Mouse (Mus musculus) stomach, postnatal 0 days (tissue): ENCODE measurements at regions not wholly inside any gene's neighbourhood (a gene's known extent, or its start where the extent isn't known, plus 50 kb on each side); places are given as distances from the start of the nearest gene placed in this dataset.
A peak's percentile ranks its signal among the peaks of the same experiment; 100 is the strongest.

Experiments used
- ATAC-seq: fragments of 200-750 bp; cut with Nextera tagmentation; 2 replicates; pipeline ENCODE4 v1.8.0; 2017; ENCODE audit not compliant: low FRiP score, low TSS enrichment
- DNase-seq: peaks from one replicate; pipeline ENCODE4 v3.0.0-alpha.2; 2016; ENCODE audit warnings: low spot score
- H3K27ac ChIP-seq: fragments of 300-500 bp; sonication (generic); replicated peaks from 2 replicates; pipeline ENCODE4 v1.5.1; 2014; ENCODE audit warnings: mild to moderate bottlenecking, control low read depth
- H3K27me3 ChIP-seq: fragments of 300-500 bp; sonication (generic); 2 replicates; pipeline ENCODE4 v1.6.1; 2014; ENCODE audit warnings: low read length; ENCODE audit not compliant: control insufficient read depth, insufficient read depth
- H3K36me3 ChIP-seq: fragments of 300-500 bp; sonication (generic); 2 replicates; pipeline ENCODE4 v1.6.1; 2014; ENCODE audit warnings: low read length, mixed read lengths; ENCODE audit not compliant: control insufficient read depth, insufficient read depth
- H3K4me1 ChIP-seq: fragments of 300-500 bp; sonication (generic); replicated peaks from 2 replicates; pipeline ENCODE4 v1.6.1; 2014; ENCODE audit warnings: antibody characterized with exemption; ENCODE audit not compliant: control insufficient read depth, insufficient read depth
- H3K4me2 ChIP-seq: fragments of 300-500 bp; sonication (generic); replicated peaks from 2 replicates; pipeline ENCODE4 v1.6.1; 2014; ENCODE audit warnings: low read depth, mild to moderate bottlenecking, control low read depth, moderate library complexity
- H3K4me3 ChIP-seq: fragments of 300-500 bp; sonication (generic); 2 replicates; pipeline ENCODE4 v1.5.1; 2014; ENCODE audit warnings: low read depth, low read length, control low read depth
- H3K9ac ChIP-seq: fragments of 300-500 bp; sonication (generic); 2 replicates; pipeline ENCODE4 v1.6.1; 2014; ENCODE audit warnings: mild to moderate bottlenecking, low read length, control low read depth, mixed read lengths
- H3K9me3 ChIP-seq: fragments of 300-500 bp; sonication (generic); 2 replicates; pipeline ENCODE4 v1.6.1; 2016; ENCODE audit warnings: low read length; ENCODE audit not compliant: control insufficient read depth
- CTCF ChIP-seq: IDR thresholded peaks from 2 replicates; pipeline ENCODE4 v1.5.1; 2016; ENCODE audit warnings: antibody characterized with exemption, low read depth, mild to moderate bottlenecking, moderate library complexity
- EP300 ChIP-seq: optimal IDR thresholded peaks from 2 replicates; pipeline ENCODE3; 2016; ENCODE audit warnings: antibody characterized with exemption
- WGBS: fragments of 180-500 bp; shearing (Covaris S2); extraction: QIAGEN DNeasy Blood & Tissue Kit; methylation state at CpG from one replicate; pipeline ENCODE4 v1.1.7; 2014; 5-methylcytosine and 5-hydroxymethylcytosine counted together

GRCm38 (mm10) chr2:74032177-74033021 is 121.3 kb upstream of the Atp5g3 start:
- DNase-seq: no peak
- Histone ChIP-seq H3K27me3 (no peaks in the 10 kb centered on the region), H3K4me2 (no peak overlapping the region), H3K27ac (no peak overlapping the region), H3K9ac (no peak overlapping the region), H3K4me1 (no peaks in the 10 kb centered on the region), H3K36me3 (no peaks in the 10 kb centered on the region), H3K4me3 (no peak overlapping the region), H3K9me3 (no peaks in the 10 kb centered on the region)
- 41% methylated on average over 11 of the region's 11 CpGs for WGBS
- no peak for TF ChIP-seq CTCF
- no peak for TF ChIP-seq EP300
- ATAC-seq: no peak

- ATAC-seq (no peak), DNase-seq (no peak)
- Histone ChIP-seq H3K9ac (no peak overlapping the region), H3K4me2 (no peak overlapping the region), H3K4me3 (no peak overlapping the region), H3K27ac (no peak overlapping the region), H3K27me3 (no peaks in the 10 kb centered on the region), H3K4me1 (no peaks in the 10 kb centered on the region), H3K9me3 (no peaks in the 10 kb centered on the region), H3K36me3 (no peaks in the 10 kb centered on the region)
- WGBS: 85% methylated on average over 9 of the region's 9 CpGs
- TF ChIP-seq EP300 (no peak), CTCF (no peak)
Measured at GRCm38 (mm10) chr2:74029938-74030337, 118.8 kb upstream of the Atp5g3 start.

- Histone ChIP-seq H3K4me1 (no peaks in the 10 kb centered on the region), H3K4me2 (peak overlapping the region; percentile 34), H3K9ac (no peak overlapping the region), H3K4me3 (no peak overlapping the region), H3K36me3 (no peaks in the 10 kb centered on the region), H3K27ac (no peak overlapping the region), H3K9me3 (no peaks in the 10 kb centered on the region), H3K27me3 (no peaks in the 10 kb centered on the region)
- TF ChIP-seq EP300 (no peak), CTCF (peak; percentile 74)
- WGBS: 51% methylated on average over 11 of the region's 11 CpGs
- ATAC-seq (no peak), DNase-seq (no peak)
Measured at GRCm38 (mm10) chr2:74027404-74028104, 116.4 kb upstream of the Atp5g3 start.

- TF ChIP-seq EP300 (no peak), CTCF (no peak)
- 79% methylated on average over 7 of the region's 7 CpGs for WGBS
- no peak for ATAC-seq
Measured at GRCm38 (mm10) chr2:74015146-74015545, 104.0 kb upstream of the Atp5g3 start.

GRCm38 (mm10) chr2:74014201-74014600 is 103.1 kb upstream of the Atp5g3 start:
- no peak overlapping the region for H3K27ac ChIP-seq
- WGBS: 93% methylated on average over 3 of the region's 3 CpGs
- no peaks in the 10 kb centered on the region for H3K36me3 ChIP-seq
- DNase-seq: no peak
- H3K4me1 ChIP-seq: no peaks in the 10 kb centered on the region
- no peak overlapping the region for H3K9ac ChIP-seq
- ATAC-seq: no peak
- no peak overlapping the region for H3K4me2 ChIP-seq
- TF ChIP-seq EP300: no peak
- TF ChIP-seq CTCF: no peak
- no peaks in the 10 kb centered on the region for H3K9me3 ChIP-seq
- no peak overlapping the region for H3K4me3 ChIP-seq
- H3K27me3 ChIP-seq: no peaks in the 10 kb centered on the region

More at GRCm38 (mm10) chr2:74015146-74015545, 104.0 kb upstream of the Atp5g3 start:
- no peaks in the 10 kb centered on the region for H3K4me1 ChIP-seq
- H3K4me2 ChIP-seq: no peak overlapping the region
- H3K4me3 ChIP-seq: no peak overlapping the region
- no peaks in the 10 kb centered on the region for H3K36me3 ChIP-seq
- H3K9me3 ChIP-seq: no peaks in the 10 kb centered on the region
- H3K27ac ChIP-seq: no peak overlapping the region
- H3K27me3 ChIP-seq: no peaks in the 10 kb centered on the region
- H3K9ac ChIP-seq: no peak overlapping the region
- no peak for DNase-seq

- H3K27me3 ChIP-seq: no peaks in the 10 kb centered on the region
- no peaks in the 10 kb centered on the region for H3K9me3 ChIP-seq
- no peaks in the 10 kb centered on the region for H3K4me1 ChIP-seq
- no peak overlapping the region for H3K27ac ChIP-seq
- no peak overlapping the region for H3K4me3 ChIP-seq
- H3K9ac ChIP-seq: no peak overlapping the region
- DNase-seq: no peak
- 9% methylated on average over 2 of the region's 2 CpGs for WGBS
- no peak overlapping the region for H3K4me2 ChIP-seq
- ATAC-seq: no peak
- no peaks in the 10 kb centered on the region for H3K36me3 ChIP-seq
- TF ChIP-seq CTCF: peak; percentile 75
- TF ChIP-seq EP300: no peak
Measured at GRCm38 (mm10) chr2:73998531-73998930, 87.4 kb upstream of the Atp5g3 start.
